Mouse (Mus musculus): ENCODE results near the gene Vps13c. TPM values are rescaled to one million over a fixed set of nuclear protein-coding genes. Genes with fewer than 3 reads are reported as not detected.

Gene Vps13c
- polyA plus RNA-seq, 1 experiment, result 34.2 TPM

GRCm38 (mm10) chr9:67893474-67893873 lies 53.3 kb downstream of the Vps13c start:
- no peak overlapping the region for H3K9ac ChIP-seq (ENCODE audit: low read depth, poor library complexity, severe bottlenecking)
- H3K4me3 ChIP-seq (ENCODE audit: low read depth, low read length), result no peak overlapping the region
- H3K9me3 ChIP-seq (replicated peaks; ENCODE audit: control insufficient read depth, insufficient read depth, low read length, poor library complexity, severe bottlenecking), result no peaks in the 10 kb centered on the region
- peaks cover under 1% of the 10 kb centered on the region for H3K4me1 ChIP-seq (ENCODE audit: control insufficient read depth, insufficient read depth, low read length)
- TF ChIP-seq CTCF (IDR thresholded peaks at IDR 0.05; ENCODE audit: low read depth, low read length), result no peak
- no peak overlapping the region for H3K27ac ChIP-seq (ENCODE audit: insufficient read depth, low read length)
- peaks cover 2% of the 10 kb centered on the region; the same call in 1 of the 2 replicates for H3K36me3 ChIP-seq (ENCODE audit: control insufficient read depth, insufficient read depth, low read length, poor library complexity, severe bottlenecking)
- no peaks in the 10 kb centered on the region for H3K27me3 ChIP-seq (ENCODE audit: control insufficient read depth, insufficient read depth, low read length, poor library complexity, severe bottlenecking)

GRCm38 (mm10) chr9:67896646-67897295 lies 56.6 kb downstream of the Vps13c start:
- Histone ChIP-seq H3K36me3 (ENCODE audit: control insufficient read depth, insufficient read depth, low read length, poor library complexity, severe bottlenecking) (peaks cover 3% of the 10 kb centered on the region; the same call in 1 of the 2 replicates), H3K4me1 (ENCODE audit: control insufficient read depth, insufficient read depth, low read length) (no peaks in the 10 kb centered on the region), H3K4me3 (ENCODE audit: low read depth, low read length) (no peak overlapping the region), H3K27me3 (ENCODE audit: control insufficient read depth, insufficient read depth, low read length, poor library complexity, severe bottlenecking) (no peaks in the 10 kb centered on the region), H3K9ac (ENCODE audit: low read depth, poor library complexity, severe bottlenecking) (no peak overlapping the region), H3K9me3 (replicated peaks; ENCODE audit: control insufficient read depth, insufficient read depth, low read length, poor library complexity, severe bottlenecking) (no peaks in the 10 kb centered on the region), H3K27ac (ENCODE audit: insufficient read depth, low read length) (no peak overlapping the region)
- TF ChIP-seq CTCF (IDR thresholded peaks at IDR 0.05; ENCODE audit: low read depth, low read length) (no peak), POLR2A (IDR thresholded peaks at IDR 0.05; ENCODE audit: insufficient read depth, low read length) (no peak), EP300 (IDR thresholded peaks at IDR 0.05; ENCODE audit: insufficient read depth, low read depth, low read length) (no peak)

GRCm38 (mm10) chr9:67900398-67900797 lies 60.2 kb downstream of the Vps13c start:
- no peak overlapping the region for H3K9ac ChIP-seq (ENCODE audit: low read depth, poor library complexity, severe bottlenecking)
- no peak overlapping the region for H3K4me3 ChIP-seq (ENCODE audit: low read depth, low read length)
- H3K36me3 ChIP-seq (ENCODE audit: control insufficient read depth, insufficient read depth, low read length, poor library complexity, severe bottlenecking), result peaks cover 2% of the 10 kb centered on the region; the same call in 1 of the 2 replicates
- H3K27me3 ChIP-seq (ENCODE audit: control insufficient read depth, insufficient read depth, low read length, poor library complexity, severe bottlenecking), result no peaks in the 10 kb centered on the region
- H3K9me3 ChIP-seq (replicated peaks; ENCODE audit: control insufficient read depth, insufficient read depth, low read length, poor library complexity, severe bottlenecking), result no peaks in the 10 kb centered on the region
- TF ChIP-seq POLR2A (IDR thresholded peaks at IDR 0.05; ENCODE audit: insufficient read depth, low read length) (no peak), EP300 (IDR thresholded peaks at IDR 0.05; ENCODE audit: insufficient read depth, low read depth, low read length) (no peak), CTCF (IDR thresholded peaks at IDR 0.05; ENCODE audit: low read depth, low read length) (no peak)
- no peaks in the 10 kb centered on the region for H3K4me1 ChIP-seq (ENCODE audit: control insufficient read depth, insufficient read depth, low read length)
- no peak overlapping the region for H3K27ac ChIP-seq (ENCODE audit: insufficient read depth, low read length)

GRCm38 (mm10) chr9:67904355-67904754 lies 64.2 kb downstream of the Vps13c start:
- no peak for TF ChIP-seq EP300 (IDR thresholded peaks at IDR 0.05; ENCODE audit: insufficient read depth, low read depth, low read length)
- no peak for TF ChIP-seq POLR2A (IDR thresholded peaks at IDR 0.05; ENCODE audit: insufficient read depth, low read length)
- TF ChIP-seq CTCF (IDR thresholded peaks at IDR 0.05; ENCODE audit: low read depth, low read length), result no peak
- H3K4me1 ChIP-seq (ENCODE audit: control insufficient read depth, insufficient read depth, low read length), result no peaks in the 10 kb centered on the region
- no peak overlapping the region for H3K27ac ChIP-seq (ENCODE audit: insufficient read depth, low read length)
- H3K9me3 ChIP-seq (replicated peaks; ENCODE audit: control insufficient read depth, insufficient read depth, low read length, poor library complexity, severe bottlenecking), result no peaks in the 10 kb centered on the region
- peaks cover 11% of the 10 kb centered on the region for H3K36me3 ChIP-seq (ENCODE audit: control insufficient read depth, insufficient read depth, low read length, poor library complexity, severe bottlenecking)
- H3K27me3 ChIP-seq (ENCODE audit: control insufficient read depth, insufficient read depth, low read length, poor library complexity, severe bottlenecking), result no peaks in the 10 kb centered on the region
- no peak overlapping the region for H3K9ac ChIP-seq (ENCODE audit: low read depth, poor library complexity, severe bottlenecking)
- H3K4me3 ChIP-seq (ENCODE audit: low read depth, low read length), result no peak overlapping the region

GRCm38 (mm10) chr9:67905541-67905940 lies 65.3 kb downstream of the Vps13c start:
- no peak for TF ChIP-seq CTCF (IDR thresholded peaks at IDR 0.05; ENCODE audit: low read depth, low read length)
- no peak for TF ChIP-seq POLR2A (IDR thresholded peaks at IDR 0.05; ENCODE audit: insufficient read depth, low read length)
- TF ChIP-seq EP300 (IDR thresholded peaks at IDR 0.05; ENCODE audit: insufficient read depth, low read depth, low read length), result no peak
- Histone ChIP-seq H3K9me3 (replicated peaks; ENCODE audit: control insufficient read depth, insufficient read depth, low read length, poor library complexity, severe bottlenecking) (no peaks in the 10 kb centered on the region), H3K9ac (ENCODE audit: low read depth, poor library complexity, severe bottlenecking) (no peak overlapping the region), H3K27ac (ENCODE audit: insufficient read depth, low read length) (no peak overlapping the region), H3K27me3 (ENCODE audit: control insufficient read depth, insufficient read depth, low read length, poor library complexity, severe bottlenecking) (no peaks in the 10 kb centered on the region), H3K36me3 (ENCODE audit: control insufficient read depth, insufficient read depth, low read length, poor library complexity, severe bottlenecking) (peaks cover 16% of the 10 kb centered on the region), H3K4me1 (ENCODE audit: control insufficient read depth, insufficient read depth, low read length) (no peaks in the 10 kb centered on the region), H3K4me3 (ENCODE audit: low read depth, low read length) (no peak overlapping the region)

GRCm38 (mm10) chr9:67914681-67915080 lies 74.5 kb downstream of the Vps13c start:
- Histone ChIP-seq H3K4me1 (ENCODE audit: control insufficient read depth, insufficient read depth, low read length) (no peaks in the 10 kb centered on the region), H3K27ac (ENCODE audit: insufficient read depth, low read length) (no peak overlapping the region), H3K36me3 (ENCODE audit: control insufficient read depth, insufficient read depth, low read length, poor library complexity, severe bottlenecking) (peaks cover 17% of the 10 kb centered on the region), H3K9ac (ENCODE audit: low read depth, poor library complexity, severe bottlenecking) (no peak overlapping the region), H3K4me3 (ENCODE audit: low read depth, low read length) (no peak overlapping the region), H3K27me3 (ENCODE audit: control insufficient read depth, insufficient read depth, low read length, poor library complexity, severe bottlenecking) (no peaks in the 10 kb centered on the region), H3K9me3 (replicated peaks; ENCODE audit: control insufficient read depth, insufficient read depth, low read length, poor library complexity, severe bottlenecking) (no peaks in the 10 kb centered on the region)
- TF ChIP-seq EP300 (IDR thresholded peaks at IDR 0.05; ENCODE audit: insufficient read depth, low read depth, low read length), result no peak
- TF ChIP-seq CTCF (IDR thresholded peaks at IDR 0.05; ENCODE audit: low read depth, low read length), result no peak
- no peak for TF ChIP-seq POLR2A (IDR thresholded peaks at IDR 0.05; ENCODE audit: insufficient read depth, low read length)
